Mouse (Mus musculus) neural tube, embryonic 14.5 days (tissue): Measurements from ENCODE around the gene Atp2c1. TPM values are rescaled to one million over a fixed set of nuclear protein-coding genes. Genes with fewer than 3 reads are reported as not detected.
A peak's percentile ranks its signal among the peaks of the same experiment; 100 is the strongest.

Experiments
- ATAC-seq: fragments of 200-750 bp; cut with Nextera tagmentation; 2 replicates; pipeline ENCODE4 v1.8.0; 2017; ENCODE audit warnings: low read depth, mild to moderate bottlenecking, moderate TSS enrichment, moderate library complexity
- H3K27ac ChIP-seq: fragments of 300-500 bp; sonication (generic); 2 replicates; pipeline ENCODE4 v1.5.1; 2014; ENCODE audit warnings: low read depth, mild to moderate bottlenecking, control low read depth, low read length, moderate library complexity, mixed read lengths
- H3K27me3 ChIP-seq: fragments of 300-500 bp; sonication (generic); 2 replicates; pipeline ENCODE4 v1.6.1; 2014; ENCODE audit warnings: low read length; ENCODE audit not compliant: control insufficient read depth, insufficient read depth
- H3K36me3 ChIP-seq: fragments of 300-500 bp; sonication (generic); 2 replicates; pipeline ENCODE4 v1.6.1; 2014; ENCODE audit warnings: low read length, mixed read lengths; ENCODE audit not compliant: control insufficient read depth, insufficient read depth
- H3K4me1 ChIP-seq: fragments of 300-500 bp; sonication (generic); 2 replicates; pipeline ENCODE4 v1.6.1; 2014; ENCODE audit warnings: low read length; ENCODE audit not compliant: control insufficient read depth, insufficient read depth
- H3K4me2 ChIP-seq: fragments of 300-500 bp; sonication (generic); 2 replicates; pipeline ENCODE4 v1.6.1; 2014; ENCODE audit warnings: mild to moderate bottlenecking, low read depth, low read length, control low read depth
- H3K4me3 ChIP-seq: fragments of 300-500 bp; sonication (generic); 2 replicates; pipeline ENCODE4 v1.5.1; 2014; ENCODE audit warnings: low read depth, low read length, control low read depth, mixed read lengths
- H3K9ac ChIP-seq: fragments of 300-500 bp; sonication (generic); replicated peaks from 2 replicates; pipeline ENCODE4 v1.6.1; 2014; ENCODE audit warnings: low read depth, mild to moderate bottlenecking, control low read depth, low read length, mixed read lengths
- H3K9me3 ChIP-seq: fragments of 300-500 bp; sonication (generic); 2 replicates; pipeline ENCODE4 v1.6.1; 2016; ENCODE audit warnings: low read length; ENCODE audit not compliant: control insufficient read depth
- WGBS: fragments of 180-500 bp; shearing (Covaris S2); extraction: QIAGEN DNeasy Blood & Tissue Kit; methylation state at CpG from one replicate; pipeline ENCODE4 v1.1.7; 2014; 5-methylcytosine and 5-hydroxymethylcytosine counted together
- polyA plus RNA-seq: library from polyadenylated mRNA; unstranded; fragments of >200 nt; fragmentation: Nextera tagmentation; extraction: Ambion mirVana; gene quantifications from 2 replicates; pipeline ENCODE4 v1.2.1, GENCODE M21; 2014

Gene Atp2c1
- polyA plus RNA-seq, 1 experiment from 2014 or later, result 95.7 TPM

GRCm38 (mm10) chr9:105363520-105364231, 163.4 kb downstream of the Atp2c1 start:
- no peak overlapping the region for H3K9ac ChIP-seq
- no peak overlapping the region for H3K4me3 ChIP-seq
- H3K4me2 ChIP-seq, result no peak overlapping the region
- no peaks in the 10 kb centered on the region for H3K9me3 ChIP-seq
- H3K27me3 ChIP-seq, result no peaks in the 10 kb centered on the region
- H3K27ac ChIP-seq, result no peak overlapping the region
- H3K36me3 ChIP-seq, result no peaks in the 10 kb centered on the region
- ATAC-seq, result peak; percentile 34; the same call in 1 of the 2 replicates
- 60% methylated on average over 5 of the region's 5 CpGs for WGBS
- no peaks in the 10 kb centered on the region for H3K4me1 ChIP-seq

GRCm38 (mm10) chr9:105362181-105362580, 164.9 kb downstream of the Atp2c1 start:
- WGBS, result 84% methylated on average over 2 of the region's 2 CpGs
- Histone ChIP-seq H3K4me1 (no peaks in the 10 kb centered on the region), H3K9me3 (no peaks in the 10 kb centered on the region)

More at GRCm38 (mm10) chr9:105362181-105362580, 164.9 kb downstream of the Atp2c1 start:
- no peak overlapping the region for H3K27ac ChIP-seq
- no peak overlapping the region for H3K9ac ChIP-seq
- ATAC-seq, result no peak
- H3K4me3 ChIP-seq, result no peak overlapping the region
- no peaks in the 10 kb centered on the region for H3K36me3 ChIP-seq
- no peaks in the 10 kb centered on the region for H3K27me3 ChIP-seq
- H3K4me2 ChIP-seq, result no peak overlapping the region

Other genes with a start within 250 kb of the Atp2c1 start
- 12.6 and 13.4 TPM in 2 replicates for gene Aste1, start 131.9 kb downstream of the Atp2c1 start, polyA plus RNA-seq
- gene Nek11, start 131.8 kb downstream of the Atp2c1 start, polyA plus RNA-seq, result 3.1 and 4.0 TPM in 2 replicates
- 17.9 and 23.5 TPM in 2 replicates for gene Pik3r4, start 115.7 kb upstream of the Atp2c1 start, polyA plus RNA-seq